Mouse (Mus musculus) CD4-positive, CD25-positive, alpha-beta regulatory T cell, adult 2 months (primary cell): ENCODE results near the gene Tdrd5.
"Not testable (repeated sequence)": the region's sequence is repeated elsewhere in the genome, so short reads cannot be mapped to it uniquely, and the experiment has no call there.

Source experiments
- DNase-seq: peaks from one replicate; pipeline ENCODE4 v3.0.0-alpha.2; 2012; ENCODE audit warnings: low read depth, low spot score

Tdrd5 gene

GRCm38 (mm10) chr1:156263352-156263751 lies 40.1 kb downstream of the Tdrd5 start:
- peak; percentile 60 for DNase-seq

- DNase-seq, result no peak
Measured at GRCm38 (mm10) chr1:156254866-156255265, 48.6 kb downstream of the Tdrd5 start.

DNA sequence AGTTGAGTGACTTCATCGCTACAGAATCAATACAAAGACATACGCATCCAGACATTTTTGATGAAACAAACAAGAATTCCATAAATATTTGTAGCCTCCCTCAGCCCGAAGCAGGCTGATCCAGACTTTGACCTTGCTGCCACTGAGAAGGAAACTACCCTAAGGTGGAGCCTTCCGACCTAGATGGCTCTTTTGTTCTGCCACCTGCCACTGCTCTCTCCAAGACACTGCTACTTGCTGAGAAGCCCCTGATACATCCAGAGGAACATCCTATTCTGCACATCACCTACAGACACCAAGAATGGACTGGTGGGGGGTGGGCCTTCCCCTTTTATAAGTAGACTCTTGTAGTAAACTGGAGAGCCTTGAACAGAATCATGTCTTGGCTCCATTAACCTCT lies 52.4 kb downstream of the Tdrd5 start:
- not testable (repeated sequence) for DNase-seq

DNA sequence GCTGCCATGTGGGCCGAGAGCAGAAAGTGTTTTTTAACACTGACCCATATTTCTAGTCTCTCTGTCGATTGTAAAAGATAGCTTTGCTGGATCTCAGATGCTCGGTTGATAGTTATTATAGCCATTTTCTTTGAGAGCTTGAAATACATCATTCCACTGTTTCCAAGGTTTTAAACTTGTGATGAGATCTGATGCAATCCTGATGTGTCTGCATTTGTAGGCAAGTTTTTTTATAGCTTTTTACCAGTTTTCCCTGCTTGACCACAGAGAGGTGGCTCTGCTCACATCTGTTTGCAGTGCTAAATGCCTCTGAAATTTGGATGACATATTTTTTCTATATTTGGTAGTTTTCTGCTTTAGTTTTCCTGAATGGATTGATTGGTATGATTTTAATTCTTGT lies 55.6 kb downstream of the Tdrd5 start:
- DNase-seq, result no peak

DNA sequence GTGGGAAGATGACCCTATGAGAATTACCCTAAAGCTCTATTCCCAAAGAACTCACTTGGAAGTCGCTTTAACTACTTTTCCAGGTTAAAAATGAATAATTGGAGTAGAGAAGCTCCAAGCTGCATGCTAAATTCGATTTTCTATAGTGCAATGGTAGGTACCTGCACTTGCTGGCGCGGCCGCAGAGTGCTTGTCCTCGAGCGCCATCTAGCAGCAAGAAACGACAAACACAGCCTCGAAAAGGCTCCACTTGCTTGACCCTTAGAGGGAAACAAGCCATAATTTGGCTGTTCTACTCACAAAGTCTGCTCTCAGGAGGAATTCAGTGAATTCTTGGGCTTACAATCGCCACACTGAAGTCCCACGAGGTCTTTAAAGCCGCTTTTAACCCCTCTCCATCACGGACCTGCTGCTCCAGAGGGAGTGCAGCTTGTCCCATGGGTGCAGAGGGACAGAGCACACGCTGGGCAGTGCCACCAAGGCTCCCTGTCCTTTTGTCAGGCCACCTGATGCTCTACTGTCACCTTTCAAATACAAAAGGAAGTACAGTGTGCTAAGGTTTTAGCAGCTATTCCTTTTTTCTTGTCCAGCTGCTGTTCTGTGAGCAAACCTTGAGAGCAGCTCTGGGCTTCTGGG lies 61.6 kb downstream of the Tdrd5 start:
- peak; percentile 79 for DNase-seq

DNA sequence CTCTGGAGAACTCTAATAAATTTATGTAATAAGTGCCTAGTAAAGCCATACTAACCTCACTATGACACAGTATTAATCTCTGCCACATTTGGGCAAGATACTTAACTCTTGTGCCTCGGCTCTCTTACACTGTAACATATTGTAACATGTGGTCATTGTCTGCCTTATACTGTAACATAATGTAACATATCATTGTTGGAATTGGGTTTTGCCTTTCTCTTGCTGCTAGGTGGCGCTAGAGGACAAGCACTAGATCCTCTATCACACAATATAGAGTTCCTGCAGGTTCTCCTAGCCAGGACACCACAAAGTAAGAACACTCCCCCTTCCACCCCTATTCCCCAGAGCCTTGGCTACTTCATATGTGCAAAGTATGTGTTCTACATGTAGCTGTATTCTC lies 62.4 kb downstream of the Tdrd5 start:
- peak; percentile 61 for DNase-seq

DNA sequence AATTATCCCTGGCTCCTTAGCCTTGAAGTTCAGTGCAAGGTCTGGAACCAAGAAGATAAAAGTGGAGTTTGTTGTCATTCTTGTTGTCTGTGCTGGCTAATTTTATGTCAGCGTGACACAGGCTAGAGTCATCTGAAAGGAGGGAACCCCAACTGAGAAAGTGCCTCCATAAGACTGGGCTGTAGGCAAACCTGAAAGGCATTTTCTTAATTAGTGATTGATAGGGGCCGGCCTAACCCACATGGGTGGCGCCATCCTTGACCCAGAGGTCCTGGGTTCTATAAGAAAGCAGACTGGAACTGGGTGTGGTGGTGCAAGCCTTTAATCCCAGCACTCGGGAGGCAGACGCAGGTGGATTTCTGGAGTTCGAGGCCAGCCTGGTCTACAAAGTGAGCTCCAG lies 72.3 kb downstream of the Tdrd5 start:
- DNase-seq, result no peak

- DNase-seq, result no peak
Measured at GRCm38 (mm10) chr1:156230339-156231089, 73.0 kb downstream of the Tdrd5 start.

- peak; percentile 63 for DNase-seq
Measured at GRCm38 (mm10) chr1:156229448-156229847, 74.0 kb downstream of the Tdrd5 start.

- DNase-seq, result no peak
Measured at GRCm38 (mm10) chr1:156228728-156229127, 74.7 kb downstream of the Tdrd5 start.

GRCm38 (mm10) chr1:156226903-156227302 lies 76.6 kb downstream of the Tdrd5 start:
- no peak for DNase-seq

- DNase-seq, result no peak
Measured at GRCm38 (mm10) chr1:156222205-156223000, 81.1 kb downstream of the Tdrd5 start.

DNA sequence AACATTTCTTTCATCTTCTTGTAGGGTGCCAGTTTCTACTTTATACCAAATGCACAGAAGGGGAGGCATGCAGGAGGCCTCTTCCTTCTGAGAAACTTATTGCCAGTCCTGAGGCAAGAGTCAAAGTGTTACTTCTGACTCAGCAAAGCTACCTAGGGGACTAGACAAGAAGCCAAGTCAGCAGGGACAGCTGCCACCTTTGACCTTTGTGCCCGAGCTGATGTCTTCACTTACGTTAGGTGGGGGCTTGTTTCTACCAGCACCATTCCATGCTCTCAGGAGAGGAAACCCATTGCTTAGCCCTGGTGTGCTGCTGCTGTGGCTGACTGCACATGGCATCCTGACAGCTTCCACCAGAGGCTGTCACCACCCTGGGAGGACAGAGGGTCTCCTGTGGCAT lies 82.1 kb downstream of the Tdrd5 start:
- no peak for DNase-seq

- no peak for DNase-seq
Measured at GRCm38 (mm10) chr1:156218573-156218972, 84.9 kb downstream of the Tdrd5 start.

DNA sequence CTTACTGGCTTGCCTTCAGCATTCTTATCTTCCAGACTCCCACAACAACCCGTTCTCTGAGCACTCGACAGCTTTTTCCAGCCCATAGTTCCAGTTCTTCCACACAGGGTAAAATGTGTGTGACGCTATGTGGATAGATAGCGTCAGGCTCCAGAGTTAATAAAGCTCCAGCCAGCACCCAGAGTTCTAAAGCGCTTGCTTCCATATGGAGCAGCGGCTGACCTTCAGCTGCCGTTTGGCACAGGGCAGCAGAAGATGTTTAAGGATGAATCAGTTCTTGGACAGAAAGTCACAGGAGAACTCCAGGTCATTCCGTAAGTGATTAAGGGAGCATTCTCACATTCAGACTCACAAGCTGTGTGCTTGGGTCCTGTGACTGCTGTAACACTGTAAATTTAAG lies 85.5 kb downstream of the Tdrd5 start:
- no peak for DNase-seq

- DNase-seq, result peak; percentile 15
Measured at GRCm38 (mm10) chr1:156217393-156217792, 86.1 kb downstream of the Tdrd5 start.

DNA sequence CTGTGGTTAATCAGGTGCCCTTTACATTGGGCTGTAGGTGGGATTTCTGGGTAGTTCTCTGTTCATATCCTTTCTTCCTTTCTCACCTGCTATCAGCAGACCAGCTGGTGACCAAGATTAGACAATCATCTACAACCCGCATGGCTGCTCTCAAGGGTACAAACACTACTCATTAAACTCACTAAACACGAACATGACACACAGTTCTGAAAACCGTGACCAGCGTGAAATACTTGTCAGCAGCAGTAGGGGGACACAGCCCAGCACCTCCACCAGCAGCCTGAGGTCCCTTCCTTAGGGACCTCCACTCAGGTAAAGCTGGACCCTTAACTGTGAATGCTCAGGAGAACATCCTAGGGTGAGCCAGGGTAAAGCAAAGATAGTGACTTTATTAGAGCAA lies 87.2 kb downstream of the Tdrd5 start:
- DNase-seq, result no peak

GRCm38 (mm10) chr1:156214651-156215050 lies 88.8 kb downstream of the Tdrd5 start:
- DNase-seq, result no peak

GRCm38 (mm10) chr1:156212923-156213322 lies 90.5 kb downstream of the Tdrd5 start:
- no peak for DNase-seq

DNA sequence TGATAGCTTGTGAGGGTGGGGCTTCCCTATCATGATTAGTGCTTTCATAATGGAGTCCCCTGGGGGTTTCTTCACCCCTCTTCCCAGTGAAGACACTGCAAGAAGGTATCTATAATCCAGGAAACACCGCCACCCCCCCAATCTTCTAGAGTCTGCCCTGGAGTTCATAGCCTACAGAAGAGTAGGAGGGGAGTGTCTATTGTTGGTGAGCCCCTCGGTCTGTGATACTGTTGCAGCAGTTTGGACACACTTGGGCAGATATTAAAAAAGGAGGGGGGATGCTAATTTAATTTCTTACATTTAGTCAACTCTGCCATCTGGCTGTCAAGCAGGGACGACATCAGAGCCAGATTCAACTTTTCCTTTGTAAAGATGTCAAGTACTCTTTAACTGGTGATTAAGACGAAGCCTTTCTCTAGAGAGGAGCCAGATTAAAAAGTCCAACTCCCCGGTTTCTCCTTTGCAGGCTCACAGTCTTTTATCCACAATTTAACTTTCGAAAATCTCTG lies 91.6 kb downstream of the Tdrd5 start:
- no peak for DNase-seq
